Mouse (Mus musculus): ENCODE results near the gene Gp5.

DNA sequence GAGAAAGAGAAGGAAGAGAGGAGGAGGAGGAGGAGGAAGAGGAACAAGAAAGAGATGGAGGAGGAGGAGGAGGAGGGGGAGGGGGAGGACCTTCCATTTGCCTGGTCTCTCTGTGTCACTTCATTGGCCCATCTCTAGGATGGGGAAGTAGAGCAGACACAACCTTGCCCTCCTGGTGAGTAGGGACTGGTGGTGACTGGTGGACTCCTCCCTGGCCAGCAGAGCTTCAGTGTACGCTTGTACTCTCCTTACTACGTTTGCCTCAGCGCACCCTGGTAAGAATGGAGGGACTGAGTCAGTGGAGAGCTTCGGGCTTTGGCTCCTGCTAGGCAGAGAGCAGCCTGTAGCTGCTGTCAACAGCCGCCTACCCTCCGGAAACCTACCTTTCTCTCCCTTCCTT is 7.9 kb downstream of the Gp5 start:
- TF ChIP-seq MAFK (IDR thresholded peaks at IDR 0.05; ENCODE audit: borderline replicate concordance, low read depth, low read length) (no peak), POLR2A (IDR thresholded peaks at IDR 0.05; ENCODE audit: control insufficient read depth in 1 of 2, insufficient read depth in 1 of 2, low read depth in 1 of 2, low read length in 2 of 2, poor library complexity in 1 of 2) (no peak), CTCF (IDR thresholded peaks at IDR 0.05 in 2 of 3, conservative IDR thresholded peaks at IDR 0.05 in 1 of 3; ENCODE audit: control insufficient read depth in 1 of 3, insufficient read depth in 1 of 3, low read depth in 2 of 3, low read length in 3 of 3, poor library complexity in 1 of 3, severe bottlenecking in 1 of 3) (no peak), CHD1 (IDR thresholded peaks at IDR 0.05; ENCODE audit: low read depth, low read length) (no peak), TCF12 (IDR thresholded peaks at IDR 0.05; ENCODE audit: low read depth, low read length) (no peak), MAZ (IDR thresholded peaks at IDR 0.05; ENCODE audit: low read depth, low read length) (no peak), USF1 (IDR thresholded peaks at IDR 0.05; ENCODE audit: low read depth, low read length) (no peak), KAT2A (conservative IDR thresholded peaks at IDR 0.05; ENCODE audit: low read depth, low read length) (no peak), CHD2 (IDR thresholded peaks at IDR 0.05; ENCODE audit: low read length) (no peak), UBTF (IDR thresholded peaks at IDR 0.05; ENCODE audit: borderline replicate concordance, insufficient read depth, low read depth, low read length) (no peak), TBP (IDR thresholded peaks at IDR 0.05; ENCODE audit: low read depth, low read length) (no peak), BHLHE40 (IDR thresholded peaks at IDR 0.05; ENCODE audit: borderline replicate concordance, low read depth, low read length) (no peak)
